Mouse (Mus musculus): ENCODE results near the gene Proca1. TPM values are rescaled to one million over a fixed set of nuclear protein-coding genes. Genes with fewer than 3 reads are reported as not detected.
A peak's percentile ranks its signal among the peaks of the same experiment; 100 is the strongest.

Gene Proca1
- polyA plus RNA-seq (2016; fragmentation: Nextera tagmentation; extraction: Ambion mirVana) = 0.31 and 0.63 TPM in 2 replicates

DNA sequence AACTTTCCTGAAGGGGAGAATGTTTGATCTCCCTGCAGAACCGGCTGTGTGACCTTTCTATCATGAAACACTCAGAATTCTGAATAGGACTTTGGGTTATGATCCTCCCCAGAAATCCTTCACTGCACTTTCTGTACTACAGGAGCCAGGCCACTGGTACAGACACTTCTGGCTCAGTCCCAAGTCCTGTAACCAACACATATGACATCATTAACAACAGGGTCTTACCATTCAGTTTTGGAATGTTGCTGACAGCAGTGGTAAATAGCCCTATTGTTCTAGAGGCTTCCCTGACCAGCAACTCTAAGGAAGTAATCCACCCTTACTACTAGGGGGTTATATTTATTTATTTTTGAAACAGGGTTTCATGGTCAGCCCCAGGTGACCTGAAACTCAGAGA, at the start of gene Proca1:
Gene Proca1 (plus strand): TSS at position 280 of the 400 bp plus-strand sequence.
- Histone ChIP-seq H3K4me1 (peaks cover 31% of the 10 kb centered on the region), H3K36me3 (peaks cover 21% of the 10 kb centered on the region), H3K9ac (no peak within 1 kb of the TSS), H3K9me3 (replicated peaks) (no peaks in the 10 kb centered on the region), H3K27ac (no peak within 1 kb of the TSS), H3K27me3 (replicated peaks) (peaks cover 55% of the 10 kb centered on the region), H3K4me3 (peak within 1 kb of the TSS; percentile 65), H3K4me2 (peak within 1 kb of the TSS; percentile 85)
- WGBS (ENCODE audit: insufficient replicate concordance) = 62% methylated on average over 1 of the region's 1 CpGs
- ATAC-seq = no peak

DNA sequence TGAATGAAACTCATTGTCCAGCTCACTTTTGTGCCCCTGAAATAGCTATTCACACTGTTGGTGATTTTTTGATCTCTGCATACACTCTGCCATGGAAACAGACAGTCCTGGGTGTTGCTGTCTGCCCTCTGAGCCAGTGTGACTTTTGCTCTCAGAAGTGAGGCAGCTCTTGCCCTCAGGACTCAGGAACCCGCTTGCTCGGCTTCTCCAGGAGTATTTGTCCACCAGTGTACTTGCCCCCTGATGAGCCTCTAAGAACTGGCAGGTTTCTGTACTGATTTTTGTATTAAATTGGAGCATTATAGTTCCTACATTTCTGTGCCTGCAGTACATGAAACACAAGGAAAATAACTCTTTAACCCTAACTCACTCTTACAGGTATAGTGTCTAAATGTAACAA, 49.7 kb upstream of the Proca1 start:
- Histone ChIP-seq H3K4me3 (no peak overlapping the region), H3K36me3 (peaks cover 48% of the 10 kb centered on the region), H3K9me3 (replicated peaks) (no peaks in the 10 kb centered on the region), H3K27ac (no peak overlapping the region), H3K9ac (no peak overlapping the region; the same call in 1 of the 2 replicates), H3K4me1 (peaks cover 42% of the 10 kb centered on the region), H3K27me3 (replicated peaks) (no peaks in the 10 kb centered on the region), H3K4me2 (no peak overlapping the region)
- 81% methylated on average over 2 of the region's 2 CpGs for WGBS (ENCODE audit: insufficient replicate concordance)
- ATAC-seq = no peak

DNA sequence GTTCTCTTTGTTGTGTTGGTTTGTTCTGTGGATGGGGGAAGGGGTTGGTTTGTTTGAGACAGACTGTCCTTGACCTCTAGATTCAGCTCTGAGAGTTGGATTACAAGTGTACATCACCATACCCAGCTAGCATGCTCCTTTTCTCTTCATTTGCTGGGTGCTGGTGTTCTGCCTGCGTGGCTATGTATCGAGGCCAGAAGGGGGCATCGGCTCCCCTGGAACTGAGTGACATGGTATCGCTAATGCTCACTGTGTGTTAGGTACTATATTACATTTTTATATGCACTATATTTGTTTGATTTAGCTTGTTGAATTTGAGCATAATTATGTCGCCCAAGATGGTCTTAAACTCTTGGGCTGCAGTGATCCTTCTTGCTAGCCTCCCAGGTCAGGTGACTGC, 47.0 kb upstream of the Proca1 start:
- Histone ChIP-seq H3K27me3 (replicated peaks) (no peaks in the 10 kb centered on the region), H3K27ac (no peak overlapping the region), H3K9me3 (replicated peaks) (no peaks in the 10 kb centered on the region), H3K4me1 (peaks cover 20% of the 10 kb centered on the region), H3K4me3 (no peak overlapping the region), H3K36me3 (peaks cover 68% of the 10 kb centered on the region), H3K9ac (no peak overlapping the region), H3K4me2 (no peak overlapping the region)
- WGBS (ENCODE audit: insufficient replicate concordance) = 84% methylated on average over 5 of the region's 5 CpGs
- ATAC-seq = no peak

DNA sequence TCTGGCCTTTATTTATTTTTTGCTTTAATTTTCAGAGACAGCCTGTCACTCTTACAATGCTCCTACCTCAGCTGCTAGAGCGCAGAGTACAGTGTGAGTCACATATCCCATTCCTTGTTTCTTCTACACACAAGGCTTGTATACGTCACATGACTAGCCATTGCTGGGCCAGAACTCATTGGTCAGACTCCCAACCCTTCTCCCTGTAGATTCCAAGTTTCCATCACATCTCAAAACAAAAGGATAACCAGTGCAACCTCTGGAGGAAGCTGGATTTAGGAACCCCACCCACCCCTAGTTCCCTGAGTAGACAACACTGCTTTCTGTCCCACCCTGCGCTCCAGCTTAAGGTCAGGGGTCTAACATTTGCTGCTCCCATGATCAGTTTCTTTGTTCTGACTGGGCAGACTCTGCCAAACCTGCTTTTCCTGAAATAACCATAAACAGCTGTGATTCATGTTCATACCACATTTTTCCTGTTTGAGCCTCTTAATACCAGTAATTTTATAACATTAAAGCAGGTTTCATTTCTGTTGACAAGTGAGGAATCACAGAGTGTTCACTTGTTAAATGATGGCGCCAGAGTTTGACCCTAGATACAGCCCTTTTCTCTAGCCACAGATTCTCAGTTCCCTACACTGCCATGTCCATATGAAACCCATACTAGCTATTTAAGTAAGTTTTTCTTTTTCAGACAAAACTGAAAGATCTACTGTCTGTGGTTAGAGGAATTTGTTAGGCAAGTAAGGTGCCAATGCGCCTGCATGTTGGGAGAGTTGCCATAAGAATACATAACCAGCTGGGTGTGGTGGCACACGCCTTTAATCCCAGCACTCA, 46.3 kb upstream of the Proca1 start:
- no peaks in the 10 kb centered on the region for H3K9me3 ChIP-seq (replicated peaks)
- no peak for ATAC-seq
- WGBS (ENCODE audit: insufficient replicate concordance) = 86% methylated on average over 6 of the region's 6 CpGs
- peaks cover 12% of the 10 kb centered on the region for H3K4me1 ChIP-seq
- no peak overlapping the region for H3K4me2 ChIP-seq
- H3K27ac ChIP-seq = no peak overlapping the region
- no peak overlapping the region for H3K4me3 ChIP-seq
- H3K27me3 ChIP-seq (replicated peaks) = no peaks in the 10 kb centered on the region
- peaks cover 73% of the 10 kb centered on the region for H3K36me3 ChIP-seq
- no peak overlapping the region for H3K9ac ChIP-seq

DNA sequence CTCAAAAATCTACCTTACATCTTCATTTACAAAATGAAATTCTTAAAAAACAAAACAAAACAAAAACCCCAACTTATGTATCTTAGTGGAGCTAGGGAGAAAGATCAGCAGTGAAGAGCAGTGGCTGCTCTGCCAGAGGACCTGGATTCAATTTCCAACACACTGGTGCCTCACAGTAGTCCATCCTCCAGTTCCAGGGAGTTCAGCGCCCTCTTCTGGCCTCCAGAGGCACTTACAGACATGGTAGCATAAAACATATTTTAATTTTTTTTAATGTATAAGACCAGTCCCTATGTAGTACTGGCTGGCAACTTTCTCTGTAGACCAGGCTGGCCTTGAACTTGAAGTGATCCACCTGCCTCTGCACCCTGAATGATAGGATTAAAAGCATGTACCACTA, 42.0 kb upstream of the Proca1 start:
- no peak overlapping the region for H3K27ac ChIP-seq
- H3K9me3 ChIP-seq (replicated peaks) = no peaks in the 10 kb centered on the region
- peaks cover 85% of the 10 kb centered on the region for H3K36me3 ChIP-seq
- H3K27me3 ChIP-seq (replicated peaks) = no peaks in the 10 kb centered on the region
- no peak overlapping the region for H3K4me3 ChIP-seq
- 18% methylated on average over 1 of the region's 1 CpGs for WGBS (ENCODE audit: insufficient replicate concordance)
- no peaks in the 10 kb centered on the region for H3K4me1 ChIP-seq
- H3K9ac ChIP-seq = no peak overlapping the region
- peak; percentile 42; the same call in 1 of the 2 replicates for ATAC-seq
- H3K4me2 ChIP-seq = no peak overlapping the region

DNA sequence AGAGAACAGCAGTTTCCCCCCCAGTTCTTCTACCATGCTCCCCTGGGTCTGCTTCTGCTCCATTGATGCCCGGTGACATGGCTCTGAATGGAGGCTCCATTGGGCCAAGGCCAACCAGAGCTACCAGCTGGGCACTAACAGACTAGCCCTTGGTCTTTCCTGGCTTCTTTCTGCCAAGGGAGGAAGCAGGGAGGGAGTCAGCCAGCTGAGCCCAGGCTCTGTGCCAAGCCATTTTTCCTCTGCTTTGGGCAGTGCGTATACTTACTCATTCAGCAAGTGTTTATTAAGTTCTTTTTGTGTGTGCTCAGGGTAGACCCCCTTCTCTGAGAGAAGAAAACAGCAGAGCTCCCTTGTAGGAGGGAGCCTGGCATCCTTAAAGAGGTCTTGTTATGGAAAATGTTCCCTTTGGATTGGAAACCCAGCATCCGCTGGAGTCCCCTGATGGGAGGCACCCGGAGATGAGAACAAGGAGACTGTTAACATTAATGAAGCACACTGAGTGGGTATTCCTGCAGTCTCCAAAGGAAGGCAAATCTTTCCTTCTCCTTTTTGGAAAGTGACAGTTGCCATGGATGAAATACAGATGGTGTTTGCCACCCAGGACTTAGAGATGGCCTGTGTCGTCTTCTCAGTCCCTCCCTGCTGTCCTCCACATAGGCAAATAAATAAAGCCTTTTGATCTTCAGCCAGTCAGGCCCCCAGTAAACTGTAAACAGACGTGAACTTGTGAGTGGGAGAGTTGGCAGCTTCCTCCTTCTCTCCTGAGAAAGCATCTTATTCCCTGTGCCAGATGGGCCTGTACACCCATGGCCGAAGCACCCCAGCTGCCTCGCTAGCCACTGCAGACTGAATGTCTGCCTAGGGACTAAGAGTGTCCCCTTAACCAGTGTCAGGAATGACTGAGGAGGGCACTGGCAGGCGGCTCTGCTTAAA, 40.6 kb upstream of the Proca1 start:
- Histone ChIP-seq H3K27ac (no peak overlapping the region), H3K4me3 (no peak overlapping the region), H3K9me3 (replicated peaks) (no peaks in the 10 kb centered on the region), H3K9ac (no peak overlapping the region), H3K36me3 (peaks cover 86% of the 10 kb centered on the region), H3K4me2 (no peak overlapping the region), H3K27me3 (replicated peaks) (no peaks in the 10 kb centered on the region), H3K4me1 (peaks cover 2% of the 10 kb centered on the region; the same call in 1 of the 2 replicates)
- no peak for ATAC-seq
- whole genome bisulfite sequencing (ENCODE audit: insufficient replicate concordance) = 86% methylated on average over 9 of the region's 9 CpGs

DNA sequence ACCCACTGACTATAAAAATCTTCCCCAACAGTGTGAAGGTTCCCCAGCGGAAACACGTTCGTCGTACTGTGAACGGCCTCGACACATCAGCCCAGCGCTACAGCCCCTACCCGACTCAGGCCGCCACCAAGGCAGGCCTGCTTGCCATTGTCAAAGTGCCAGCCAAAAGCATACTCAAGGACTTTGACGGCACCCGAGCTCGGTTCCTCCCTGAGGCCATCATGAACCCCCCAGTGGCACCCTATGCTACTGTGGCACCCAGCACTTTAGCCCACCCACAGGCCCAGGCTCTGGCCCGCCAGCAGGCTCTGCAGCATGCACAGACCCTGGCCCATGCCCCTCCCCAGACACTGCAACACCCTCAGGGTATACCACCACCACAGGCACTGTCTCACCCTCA, 39.4 kb upstream of the Proca1 start:
- H3K4me3 ChIP-seq = no peak overlapping the region
- no peak overlapping the region for H3K9ac ChIP-seq
- peaks cover 92% of the 10 kb centered on the region for H3K36me3 ChIP-seq
- peaks cover 6% of the 10 kb centered on the region; the same call in 1 of the 2 replicates for H3K4me1 ChIP-seq
- 92% methylated on average over 13 of the region's 13 CpGs for WGBS (ENCODE audit: insufficient replicate concordance)
- H3K27ac ChIP-seq = no peak overlapping the region
- H3K27me3 ChIP-seq (replicated peaks) = no peaks in the 10 kb centered on the region
- H3K9me3 ChIP-seq (replicated peaks) = no peaks in the 10 kb centered on the region
- no peak for ATAC-seq
- H3K4me2 ChIP-seq = no peak overlapping the region

DNA sequence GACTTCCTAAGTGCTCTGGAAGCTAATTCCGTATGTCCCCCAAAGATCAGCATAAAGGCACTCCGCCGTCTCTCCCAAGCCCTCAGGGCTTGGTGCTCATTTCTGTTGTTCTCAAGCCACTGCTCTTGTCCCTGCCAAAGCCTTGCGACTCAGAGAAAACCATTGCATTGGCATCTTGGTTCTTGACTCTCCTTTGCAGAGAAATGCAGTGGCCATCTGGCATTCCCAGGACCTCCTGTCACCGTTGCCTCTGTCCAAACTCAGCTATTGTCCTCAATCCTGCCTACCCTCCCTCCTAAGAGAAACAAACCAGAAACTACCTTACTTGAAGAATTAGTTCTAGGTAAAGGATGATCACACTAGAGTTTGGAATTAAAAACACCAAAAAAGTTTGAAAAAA, 37.5 kb upstream of the Proca1 start:
- Histone ChIP-seq H3K27ac (0 out of 2 replicates have a peak overlapping the region, but pooled peaks have one; percentile 24), H3K4me3 (no peak overlapping the region), H3K36me3 (peaks cover 95% of the 10 kb centered on the region), H3K9ac (no peak overlapping the region), H3K27me3 (replicated peaks) (no peaks in the 10 kb centered on the region), H3K4me1 (peaks cover 22% of the 10 kb centered on the region), H3K4me2 (no peak overlapping the region), H3K9me3 (replicated peaks) (no peaks in the 10 kb centered on the region)
- 86% methylated on average over 5 of the region's 5 CpGs for WGBS (ENCODE audit: insufficient replicate concordance)
- no peak for ATAC-seq

DNA sequence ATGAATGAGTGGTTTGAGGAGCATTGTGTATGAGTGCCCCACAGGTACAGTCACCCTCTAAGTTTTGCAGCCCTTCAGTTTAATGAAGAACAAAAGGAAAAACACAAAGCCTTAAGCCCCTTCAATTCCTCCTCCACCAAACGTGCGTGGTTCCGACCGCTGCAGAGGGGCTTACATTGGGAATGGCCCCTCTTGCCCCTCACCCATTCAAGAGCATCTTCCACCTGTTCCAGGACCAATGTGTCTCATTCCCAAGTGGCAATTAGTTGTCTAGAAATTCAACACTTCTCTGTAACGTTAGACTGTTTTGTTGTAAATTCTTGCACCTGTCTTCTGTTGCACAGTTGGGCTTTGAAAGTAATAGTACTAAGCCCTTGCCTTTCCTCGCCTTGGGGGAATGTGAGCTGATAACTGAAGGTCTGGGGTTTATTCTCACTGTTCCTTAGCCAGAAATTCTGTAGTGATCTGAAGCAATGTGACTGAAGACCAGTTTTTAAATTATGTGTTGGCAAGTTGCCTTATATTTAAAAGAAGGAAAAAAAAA, 37.0 kb upstream of the Proca1 start:
- no peaks in the 10 kb centered on the region for H3K9me3 ChIP-seq (replicated peaks)
- no peaks in the 10 kb centered on the region for H3K27me3 ChIP-seq (replicated peaks)
- no peak overlapping the region for H3K9ac ChIP-seq
- H3K4me3 ChIP-seq = no peak overlapping the region
- ATAC-seq = no peak
- H3K27ac ChIP-seq = no peak overlapping the region
- 81% methylated on average over 6 of the region's 6 CpGs for WGBS (ENCODE audit: insufficient replicate concordance)
- peaks cover 95% of the 10 kb centered on the region for H3K36me3 ChIP-seq
- H3K4me1 ChIP-seq = peaks cover 27% of the 10 kb centered on the region
- H3K4me2 ChIP-seq = no peak overlapping the region

DNA sequence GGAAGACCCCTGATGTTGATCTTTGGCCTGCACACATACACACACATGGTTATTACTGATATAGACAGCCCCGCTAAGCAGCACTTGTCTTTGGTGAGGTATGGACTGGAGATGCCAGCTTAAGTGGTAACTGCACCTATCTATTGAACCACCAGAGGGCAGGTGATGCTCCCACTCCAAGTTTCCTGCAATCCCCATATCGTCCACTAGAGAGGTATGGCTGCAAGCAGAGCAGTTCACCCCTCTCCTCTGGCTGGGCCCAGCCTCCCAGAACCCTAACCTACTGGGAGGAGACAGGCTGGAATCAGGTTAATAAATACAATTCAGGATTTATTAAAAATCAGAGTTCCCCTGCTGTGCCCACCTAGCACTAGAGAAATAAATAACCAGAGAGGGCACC, 34.1 kb upstream of the Proca1 start:
- WGBS (ENCODE audit: insufficient replicate concordance) = 21% methylated on average over 2 of the region's 2 CpGs
- peak; percentile 71 for ATAC-seq
- no peak overlapping the region for H3K4me3 ChIP-seq
- no peaks in the 10 kb centered on the region for H3K27me3 ChIP-seq (replicated peaks)
- H3K9me3 ChIP-seq (replicated peaks) = no peaks in the 10 kb centered on the region
- no peak overlapping the region for H3K9ac ChIP-seq
- H3K27ac ChIP-seq = 0 out of 2 replicates have a peak overlapping the region, but pooled peaks have one; percentile 28
- peaks cover 89% of the 10 kb centered on the region for H3K36me3 ChIP-seq
- H3K4me1 ChIP-seq = peaks cover 56% of the 10 kb centered on the region
- no peak overlapping the region for H3K4me2 ChIP-seq

DNA sequence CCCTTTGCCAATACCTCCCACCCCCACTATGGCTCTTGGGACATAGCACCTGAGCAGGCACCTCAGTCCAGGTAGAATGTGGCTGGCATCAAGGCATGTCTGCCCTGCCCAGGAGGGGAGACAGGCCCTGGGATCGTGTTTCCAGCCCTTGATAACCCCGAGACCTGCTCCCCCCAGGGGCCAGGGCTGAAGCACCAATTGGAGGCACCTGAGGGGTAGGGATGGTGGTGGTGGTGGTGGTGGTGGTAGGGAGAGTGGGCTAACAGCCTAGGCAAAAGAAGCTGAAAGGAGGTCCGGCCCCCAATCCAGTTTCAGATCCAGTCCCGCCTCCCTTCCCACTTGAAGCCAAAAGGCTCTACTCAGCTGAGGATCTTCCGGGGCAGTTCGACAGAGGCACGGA, 33.6 kb upstream of the Proca1 start:
- WGBS (ENCODE audit: insufficient replicate concordance) = 83% methylated on average over 7 of the region's 7 CpGs
- Histone ChIP-seq H3K9me3 (replicated peaks) (no peaks in the 10 kb centered on the region), H3K4me3 (no peak overlapping the region), H3K36me3 (peaks cover 85% of the 10 kb centered on the region), H3K27ac (peak overlapping the region; percentile 28; the same call in 1 of the 2 replicates), H3K9ac (no peak overlapping the region), H3K4me1 (peaks cover 60% of the 10 kb centered on the region), H3K4me2 (no peak overlapping the region), H3K27me3 (replicated peaks) (no peaks in the 10 kb centered on the region)
- no peak for ATAC-seq

All from liver, embryonic 12.5 days (tissue).